Mouse (Mus musculus): Measurements from ENCODE around the gene Hoxd10. TPM values are rescaled to one million over a fixed set of nuclear protein-coding genes. Genes with fewer than 3 reads are reported as not detected.

The Hoxd10 gene
- total RNA-seq, 2 experiments from 2014 or later, result not detected

DNA sequence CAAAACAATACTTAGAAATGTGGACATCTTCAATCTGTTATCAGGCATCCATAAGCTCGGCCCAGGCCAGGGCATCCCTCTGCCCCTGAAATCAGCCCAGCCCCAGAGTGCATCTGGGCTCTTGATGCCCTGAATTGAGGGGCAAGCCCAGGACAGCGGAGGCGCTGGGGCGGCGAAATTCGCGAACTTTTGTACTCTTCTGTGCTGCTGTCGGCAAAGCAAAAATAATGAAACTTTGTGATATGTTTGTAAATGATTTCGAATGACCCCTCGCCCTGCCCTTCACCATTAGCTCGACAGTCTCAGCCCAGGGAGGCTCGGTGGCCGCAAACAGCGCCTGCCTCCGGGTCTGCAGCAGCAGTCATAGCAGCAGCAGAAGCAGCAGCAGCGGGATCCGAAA lies 33.4 kb downstream of the Hoxd10 start:
- DNase-seq, result no peak
- intact Hi-C loops (cut with DNase I), result no loop called here

DNA sequence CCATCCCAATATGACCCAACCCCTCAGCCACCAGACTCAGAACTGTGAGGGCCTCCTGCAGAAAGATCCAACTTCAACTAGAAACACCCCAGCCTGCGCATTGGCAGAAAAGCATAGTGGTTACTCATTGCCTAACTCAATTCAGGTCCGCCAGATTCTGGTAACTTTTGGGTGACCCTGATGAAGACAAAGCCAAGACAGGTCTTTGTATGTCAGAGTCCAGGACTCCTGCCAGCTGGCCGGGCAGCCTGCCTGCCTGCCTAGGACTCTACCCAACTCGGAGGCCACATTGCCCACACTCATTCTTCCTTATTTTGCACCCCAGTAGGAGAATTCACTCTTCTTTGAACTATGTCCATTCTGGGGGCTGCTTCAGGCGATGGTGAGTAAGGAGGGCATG lies 34.8 kb downstream of the Hoxd10 start, which contains the start of gene Gm28230:
TSS of gene Gm28230 (plus strand) at position 178 of the 400 bp plus-strand sequence.
- intact Hi-C loops (cut with DNase I), result no loop called here
- no peak for DNase-seq

GRCm38 (mm10) chr2:74726973-74727639 lies 35.4 kb downstream of the Hoxd10 start:
- DNase-seq, result no peak
- intact Hi-C loops (cut with DNase I), result no loop called here

DNA sequence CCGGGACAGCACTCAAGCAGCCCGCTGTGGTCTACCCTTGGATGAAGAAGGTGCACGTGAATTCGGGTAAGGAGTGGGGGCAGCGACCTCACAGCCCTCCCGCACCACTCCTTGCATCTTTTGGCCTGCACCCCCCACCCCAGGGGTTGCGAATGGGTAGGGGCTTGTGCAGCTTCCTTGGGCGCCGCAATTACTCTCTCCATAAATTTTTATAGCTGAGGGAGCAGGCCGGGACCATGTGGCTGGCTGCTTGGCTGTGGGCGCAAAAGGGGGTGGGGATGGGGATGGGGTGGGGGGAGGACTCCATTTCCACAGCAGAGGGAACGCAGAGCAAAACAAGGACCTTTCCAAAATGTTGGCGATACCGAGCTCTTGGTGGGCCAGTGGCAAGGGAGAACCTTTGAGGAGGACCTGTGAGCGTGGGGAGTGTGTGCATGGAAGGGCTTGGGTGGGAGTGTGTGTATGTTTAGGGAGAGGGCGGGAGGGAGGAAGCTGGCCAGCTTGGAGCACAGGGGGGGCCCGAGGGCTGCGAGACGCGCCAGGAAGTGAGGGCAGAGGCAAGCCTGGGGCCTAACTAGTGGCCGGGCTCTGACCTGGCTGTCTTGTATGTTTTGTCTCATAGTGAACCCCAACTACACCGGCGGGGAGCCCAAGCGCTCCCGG lies 36.0 kb downstream of the Hoxd10 start:
- no peak for DNase-seq
- intact Hi-C loops (cut with DNase I), result no loop called here

DNA sequence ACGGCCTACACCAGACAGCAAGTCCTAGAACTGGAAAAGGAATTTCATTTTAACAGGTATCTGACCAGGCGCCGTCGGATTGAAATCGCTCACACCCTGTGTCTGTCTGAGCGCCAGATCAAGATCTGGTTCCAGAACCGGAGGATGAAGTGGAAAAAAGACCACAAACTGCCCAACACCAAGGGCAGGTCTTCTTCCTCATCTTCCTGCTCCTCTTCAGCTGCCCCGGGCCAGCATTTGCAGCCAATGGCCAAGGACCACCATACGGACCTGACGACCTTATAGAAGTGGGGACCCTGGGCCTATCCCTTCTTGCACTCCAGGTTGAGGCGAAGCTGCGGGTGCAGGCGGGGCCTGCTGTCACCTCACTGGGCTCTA lies 36.6 kb downstream of the Hoxd10 start:
- no peak for DNase-seq
- intact Hi-C loops (cut with DNase I), result no loop called here

GRCm38 (mm10) chr2:74730331-74730730 lies 38.6 kb downstream of the Hoxd10 start:
- intact Hi-C loops (cut with DNase I), result no loop called here
- DNase-seq, result no peak

DNA sequence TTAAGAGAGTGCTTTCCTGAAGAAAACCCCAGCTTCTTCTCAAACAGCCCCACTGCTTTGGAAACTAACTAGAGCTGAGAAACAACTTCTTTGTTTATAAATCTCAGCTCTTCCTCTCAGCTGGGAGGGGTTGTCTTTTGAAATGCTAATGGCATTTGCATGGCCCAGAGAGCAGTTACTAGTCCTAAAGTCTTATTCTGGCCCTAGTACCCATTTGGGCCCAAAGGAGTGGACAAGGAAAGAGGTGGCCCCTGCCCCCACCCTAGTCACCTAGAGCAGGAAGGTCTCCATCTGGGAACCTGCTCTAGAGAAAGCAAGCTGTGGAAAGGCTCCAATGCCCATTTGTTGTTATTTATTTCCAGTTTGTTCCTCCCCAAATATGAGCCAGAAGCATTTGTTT lies 39.3 kb downstream of the Hoxd10 start:
- no peak for DNase-seq
- intact Hi-C loops (cut with DNase I), result no loop called here

- no peak for DNase-seq
- intact Hi-C loops (cut with DNase I), result no loop called here
Measured at GRCm38 (mm10) chr2:74731799-74732512, 40.2 kb downstream of the Hoxd10 start.

- intact Hi-C loops (cut with DNase I), result no loop called here
- DNase-seq, result no peak
Measured at GRCm38 (mm10) chr2:74732513-74733316, 41.0 kb downstream of the Hoxd10 start.

DNA sequence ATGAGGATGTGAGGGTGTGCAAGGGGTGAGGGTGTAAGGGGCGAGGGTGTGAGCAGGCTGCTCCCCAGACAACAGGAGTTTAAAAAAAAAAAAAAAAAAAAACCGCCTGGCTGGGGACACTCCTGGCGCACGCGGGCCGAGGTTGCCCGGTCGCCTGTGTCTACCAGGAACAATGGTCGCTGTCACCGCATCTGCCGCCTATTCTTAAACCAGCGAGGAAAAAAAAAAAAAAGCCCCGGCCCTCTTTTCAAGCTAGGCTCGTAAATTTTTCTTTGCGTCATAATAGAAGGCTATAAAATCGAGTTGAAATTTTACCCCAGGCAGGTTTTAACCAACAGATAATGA lies 41.6 kb downstream of the Hoxd10 start:
- no peak for DNase-seq
- intact Hi-C loops (cut with DNase I), result no loop called here

- no peak for DNase-seq
- intact Hi-C loops (cut with DNase I), result no loop called here
Measured at GRCm38 (mm10) chr2:74733765-74734164, 42.0 kb downstream of the Hoxd10 start.

- intact Hi-C loops (cut with DNase I), result no loop called here
- no peak for DNase-seq
Measured at GRCm38 (mm10) chr2:74734451-74734850, 42.7 kb downstream of the Hoxd10 start.

DNA sequence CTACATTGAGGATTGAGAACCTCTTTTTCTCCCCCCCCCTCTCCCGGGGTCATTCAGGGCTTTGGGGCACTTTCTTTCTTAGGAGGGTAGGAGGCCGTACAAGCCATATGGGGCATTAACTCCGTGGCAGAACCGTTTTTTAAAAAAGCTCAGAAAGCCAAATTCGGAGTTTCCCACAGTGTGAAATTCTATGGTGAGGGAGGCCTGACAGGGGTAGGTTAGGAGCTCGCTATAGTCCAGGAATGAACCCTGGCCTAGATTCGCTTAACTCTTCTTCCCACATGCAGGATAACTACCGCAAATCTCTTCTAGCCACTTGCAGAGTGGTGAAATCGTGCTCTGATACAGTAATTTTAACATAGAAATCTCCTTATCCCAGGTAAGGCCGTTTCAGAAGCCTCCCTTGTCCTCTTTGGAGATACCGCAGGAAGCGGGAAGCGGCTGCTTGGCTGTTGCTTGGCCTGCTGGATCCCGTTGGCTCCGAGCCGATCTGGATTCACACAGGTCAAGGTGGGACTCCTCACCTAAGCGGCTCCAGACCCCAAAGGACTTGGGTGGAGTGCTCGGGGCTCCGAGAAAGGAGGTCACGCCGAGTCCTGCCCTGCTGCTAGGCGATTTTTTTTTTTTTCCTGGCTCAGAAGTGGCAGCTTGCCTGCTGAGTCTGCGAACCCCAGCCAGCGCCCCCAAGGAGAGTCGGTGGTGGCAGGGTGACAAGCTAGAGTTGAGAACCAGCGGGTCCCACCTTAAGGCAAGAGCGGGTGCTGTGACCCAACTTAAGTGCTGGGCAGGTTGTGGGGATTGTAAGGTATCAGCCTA lies 43.5 kb downstream of the Hoxd10 start:
- no peak for DNase-seq
- intact Hi-C loops (cut with DNase I), result no loop called here

GRCm38 (mm10) chr2:74735851-74736687 lies 44.3 kb downstream of the Hoxd10 start:
- intact Hi-C loops (cut with DNase I), result no loop called here

DNA sequence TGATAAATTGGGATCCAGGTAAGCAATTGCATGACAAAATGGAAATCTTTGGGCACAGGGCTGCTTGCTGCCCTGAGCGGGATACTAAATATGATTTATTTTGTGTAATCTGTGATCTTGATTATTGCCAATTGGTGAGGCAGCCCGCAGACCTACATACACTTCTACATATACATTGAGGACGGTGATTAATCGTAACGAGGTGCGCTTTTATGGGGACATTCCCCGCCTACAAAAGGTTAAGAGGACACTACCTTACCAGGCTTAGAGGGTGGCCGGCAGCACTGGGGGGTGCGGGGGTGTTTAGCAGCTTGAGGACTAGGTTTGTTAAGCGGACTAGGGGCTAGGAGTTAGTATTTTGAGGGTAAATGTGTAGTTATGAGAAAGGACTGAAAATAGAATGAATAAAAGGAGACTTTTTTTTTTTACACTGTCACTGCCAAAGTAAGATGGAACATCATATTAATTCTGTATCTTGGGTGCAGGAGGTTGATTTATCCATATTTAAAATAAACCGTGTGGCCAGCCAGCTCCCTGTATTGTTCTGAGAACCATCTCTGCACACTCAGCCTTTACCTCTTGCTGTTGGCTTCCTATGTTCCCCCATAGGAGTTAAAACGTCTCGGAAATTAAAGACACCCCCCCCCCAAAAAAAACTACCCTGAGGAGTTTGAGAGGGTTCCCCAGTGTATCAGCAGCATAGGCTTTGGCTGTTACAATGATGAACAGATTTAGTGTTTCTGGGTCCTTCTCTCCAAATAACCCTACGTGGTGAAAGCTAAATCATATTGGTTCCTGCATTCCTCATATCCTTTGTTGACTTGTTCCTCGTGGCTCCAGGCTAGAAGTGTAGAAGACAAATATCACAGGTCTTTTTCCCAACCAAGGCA lies 45.2 kb downstream of the Hoxd10 start:
- intact Hi-C loops (cut with DNase I), result no loop called here
- DNase-seq, result no peak

More at GRCm38 (mm10) chr2:74735851-74736687, 44.3 kb downstream of the Hoxd10 start:
- no peak for DNase-seq

DNA sequence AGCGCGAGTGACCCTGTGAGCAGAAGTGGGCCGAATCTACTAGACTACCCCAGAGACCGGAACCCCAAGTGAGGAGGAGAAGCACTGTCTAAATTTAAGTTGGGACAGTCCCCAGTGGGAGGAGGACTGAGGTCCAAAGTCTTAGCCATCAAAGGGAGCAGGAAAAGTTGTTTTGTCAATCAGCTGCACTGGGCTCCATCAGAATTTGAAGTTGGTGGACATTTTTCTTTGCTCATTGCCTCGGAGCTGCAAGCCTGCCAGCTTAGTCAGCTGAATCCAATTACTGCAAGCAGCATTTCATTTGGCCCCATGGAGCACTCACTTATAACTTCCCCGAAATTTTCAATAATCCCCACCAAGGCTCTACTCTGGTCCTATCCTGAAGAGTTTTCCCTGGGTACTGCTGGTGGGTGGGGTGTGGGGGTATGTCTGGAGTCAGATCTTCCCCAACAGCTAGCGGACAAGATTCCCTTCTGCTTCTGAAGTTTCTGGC lies 45.9 kb downstream of the Hoxd10 start:
- intact Hi-C loops (cut with DNase I), result no loop called here
- no peak for DNase-seq

DNA sequence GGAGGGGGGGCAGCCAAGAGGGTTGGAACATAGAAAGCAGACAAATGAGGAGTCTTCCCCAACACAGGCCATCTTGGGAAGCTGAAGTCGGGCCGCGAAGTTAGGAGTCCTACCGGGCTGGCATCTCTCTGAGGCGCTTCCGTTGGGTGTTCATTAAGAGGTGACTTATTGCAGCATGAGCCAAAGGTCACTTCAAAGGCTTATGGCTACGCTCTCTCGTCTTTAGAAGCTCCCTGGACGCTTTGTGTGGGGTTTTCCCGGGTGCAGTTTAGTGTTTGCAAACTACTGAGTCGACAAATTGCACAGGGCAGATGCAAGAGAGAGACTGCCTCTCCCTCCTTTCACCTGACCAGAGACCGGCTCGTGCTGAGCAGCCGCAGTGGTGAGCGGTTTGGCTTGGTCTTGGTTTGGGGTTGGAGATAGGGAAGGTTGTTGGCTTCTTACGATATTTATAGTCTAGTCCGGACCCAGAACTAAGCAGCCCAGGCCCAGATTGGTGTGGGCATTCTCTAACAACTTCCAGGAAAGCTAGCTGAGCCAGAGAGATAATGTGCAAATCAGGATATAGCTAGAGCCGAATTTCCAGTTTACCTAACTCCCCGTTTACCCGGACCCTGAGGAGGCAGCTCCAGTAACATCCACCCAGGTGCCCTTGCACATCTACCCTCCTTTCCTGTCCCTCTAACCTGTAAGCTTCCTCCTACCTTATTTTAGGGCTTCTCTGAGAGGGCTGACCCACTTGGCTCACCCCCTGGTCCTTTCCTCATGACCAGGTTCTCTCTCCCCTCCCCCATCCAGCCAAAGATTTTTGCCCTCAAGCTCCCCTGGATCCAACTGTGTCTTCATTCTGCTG lies 47.1 kb downstream of the Hoxd10 start:
- no peak for DNase-seq
- intact Hi-C loops (cut with DNase I), result no loop called here
